Mouse (Mus musculus): ENCODE data around the gene Hmgb3.
A peak's percentile ranks its signal among the peaks of the same experiment; 100 is the strongest.
"Not testable (repeated sequence)": the region's sequence is repeated elsewhere in the genome, so short reads cannot be mapped to it uniquely, and the experiment has no call there.

Gene Hmgb3

GRCm38 (mm10) chrX:71555415-71556114 is at the start of gene Hmgb3:
Gene Hmgb3 (plus strand): TSS chrX:71555918.
- peak; percentile 75 to 78 for DNase-seq

- not testable (repeated sequence) for DNase-seq
Observed at GRCm38 (mm10) chrX:71506591-71506990, 49.1 kb upstream of the Hmgb3 start.

DNA sequence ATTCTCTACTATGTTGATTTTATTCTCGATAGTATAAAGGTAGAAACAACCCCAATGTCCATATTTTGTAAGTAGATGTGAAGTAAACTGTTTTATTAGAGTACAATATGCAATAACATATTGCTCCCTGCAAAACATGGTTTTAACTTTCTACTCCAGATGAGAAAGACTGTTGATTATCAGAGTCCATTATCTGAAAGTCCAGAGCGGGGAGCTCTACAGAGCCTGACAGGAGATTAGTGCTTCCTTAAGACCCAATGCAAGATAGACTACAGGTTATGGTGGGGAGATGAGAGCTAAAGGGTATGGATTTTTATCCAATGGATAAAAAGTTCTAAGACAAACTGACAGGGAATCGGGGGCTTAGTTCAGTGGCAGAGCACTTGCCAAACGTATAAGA is 36.5 kb upstream of the Hmgb3 start:
- no peak for DNase-seq

GRCm38 (mm10) chrX:71522889-71523288 is 32.8 kb upstream of the Hmgb3 start:
- no peak for DNase-seq

GRCm38 (mm10) chrX:71524310-71524709 is 31.4 kb upstream of the Hmgb3 start:
- DNase-seq: no peak

GRCm38 (mm10) chrX:71525593-71526299 is 30.0 kb upstream of the Hmgb3 start:
- DNase-seq: no peak

DNA sequence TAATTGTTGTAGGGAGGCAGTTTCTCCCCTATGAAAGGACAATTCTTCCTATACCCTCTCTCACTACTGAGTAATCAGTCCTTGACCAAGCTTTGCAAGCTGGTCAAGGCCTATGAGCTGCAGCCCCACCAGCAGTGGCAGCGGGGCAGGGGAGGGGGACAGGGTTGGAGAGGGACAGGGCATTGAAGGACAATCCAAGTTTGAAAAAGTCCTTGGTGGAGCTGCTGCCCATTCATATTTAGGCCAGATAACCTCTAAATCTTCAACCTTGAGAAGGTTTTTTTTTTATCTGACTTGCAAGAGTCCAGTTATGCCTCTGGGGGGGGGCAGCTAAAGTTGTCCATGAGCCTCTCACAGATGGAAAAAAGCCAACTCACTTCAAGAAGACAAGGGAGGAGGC is 28.3 kb upstream of the Hmgb3 start:
- DNase-seq: no peak

DNA sequence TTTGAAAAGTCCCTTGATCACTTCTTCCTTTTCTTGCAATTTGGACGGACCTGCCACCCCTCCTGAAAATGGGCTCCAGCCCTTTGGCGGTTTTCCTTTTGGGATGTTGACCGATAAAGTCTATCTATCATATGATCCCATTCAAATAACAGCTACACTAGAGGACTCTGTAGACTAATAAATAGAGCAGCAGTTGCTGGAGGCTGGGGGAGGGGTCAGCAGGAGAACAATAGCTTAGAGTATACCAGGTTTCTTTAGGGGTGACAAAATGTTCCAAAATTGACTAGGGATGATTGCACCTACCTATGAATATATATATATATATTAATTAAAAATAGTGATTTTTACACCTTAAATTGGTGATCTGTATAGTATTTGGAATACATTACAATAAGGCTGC is 27.6 kb upstream of the Hmgb3 start:
- no peak for DNase-seq

DNA sequence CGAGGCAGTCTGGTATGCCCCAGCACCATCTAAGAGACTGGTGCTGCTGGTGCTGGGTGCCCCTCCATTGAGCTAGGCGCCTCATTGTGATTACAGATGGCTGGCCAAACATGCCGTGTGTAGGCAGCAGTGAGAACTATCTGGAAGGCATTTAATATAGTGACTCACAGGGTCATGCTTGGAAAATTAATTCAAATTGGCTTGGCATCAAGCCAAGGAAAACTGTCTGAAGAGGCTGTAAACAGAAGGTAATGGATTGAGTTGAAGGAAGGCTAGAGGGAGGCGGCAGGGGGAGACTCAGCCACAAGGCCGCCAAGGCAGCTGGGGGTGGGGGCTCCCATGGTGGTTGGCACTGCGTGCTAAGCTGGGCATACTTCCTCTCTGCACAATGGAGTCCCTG is 27.1 kb upstream of the Hmgb3 start:
- DNase-seq: no peak

DNA sequence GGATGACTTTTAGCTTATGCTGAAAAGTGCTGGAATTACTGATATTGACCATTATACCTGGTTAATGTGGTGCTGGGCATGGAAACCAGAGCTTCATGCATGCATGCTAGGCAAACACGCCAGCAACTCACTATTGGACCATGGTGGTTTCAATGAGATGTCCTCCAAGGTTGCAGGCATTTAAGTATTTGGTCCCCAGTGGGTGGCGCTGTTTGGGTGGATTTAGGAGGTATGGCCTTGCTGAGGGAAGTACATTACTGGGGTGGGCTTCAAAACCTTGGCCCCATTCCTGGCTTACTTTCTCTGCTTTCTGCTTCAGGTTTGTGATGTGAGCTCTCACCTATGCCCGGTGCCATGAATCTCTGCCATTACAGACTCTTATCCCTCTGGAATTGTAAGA is 23.1 kb upstream of the Hmgb3 start:
- peak in 1 of 2 experiments; percentile 6 for DNase-seq

DNA sequence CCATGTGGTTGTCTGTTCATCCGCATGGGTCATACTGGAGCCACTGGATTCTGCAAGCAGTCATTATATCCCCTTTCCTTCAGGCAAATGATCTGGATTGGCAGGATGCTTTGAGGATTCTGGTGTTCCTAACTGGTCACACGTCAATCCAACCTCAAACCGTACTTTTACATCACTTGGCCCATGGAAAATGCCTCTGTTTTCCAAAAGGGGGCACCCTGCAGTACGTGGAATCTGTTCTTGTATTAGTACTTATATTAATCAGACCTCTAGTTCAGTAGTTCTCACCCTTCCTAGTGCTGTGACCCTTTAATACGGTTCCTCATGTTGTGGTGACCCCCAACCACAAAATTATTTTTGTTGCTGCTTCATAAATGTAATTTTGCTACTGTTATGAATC is 21.6 kb upstream of the Hmgb3 start:
- DNase-seq: no peak

GRCm38 (mm10) chrX:71537791-71538190 is 17.9 kb upstream of the Hmgb3 start:
- no peak for DNase-seq

DNA sequence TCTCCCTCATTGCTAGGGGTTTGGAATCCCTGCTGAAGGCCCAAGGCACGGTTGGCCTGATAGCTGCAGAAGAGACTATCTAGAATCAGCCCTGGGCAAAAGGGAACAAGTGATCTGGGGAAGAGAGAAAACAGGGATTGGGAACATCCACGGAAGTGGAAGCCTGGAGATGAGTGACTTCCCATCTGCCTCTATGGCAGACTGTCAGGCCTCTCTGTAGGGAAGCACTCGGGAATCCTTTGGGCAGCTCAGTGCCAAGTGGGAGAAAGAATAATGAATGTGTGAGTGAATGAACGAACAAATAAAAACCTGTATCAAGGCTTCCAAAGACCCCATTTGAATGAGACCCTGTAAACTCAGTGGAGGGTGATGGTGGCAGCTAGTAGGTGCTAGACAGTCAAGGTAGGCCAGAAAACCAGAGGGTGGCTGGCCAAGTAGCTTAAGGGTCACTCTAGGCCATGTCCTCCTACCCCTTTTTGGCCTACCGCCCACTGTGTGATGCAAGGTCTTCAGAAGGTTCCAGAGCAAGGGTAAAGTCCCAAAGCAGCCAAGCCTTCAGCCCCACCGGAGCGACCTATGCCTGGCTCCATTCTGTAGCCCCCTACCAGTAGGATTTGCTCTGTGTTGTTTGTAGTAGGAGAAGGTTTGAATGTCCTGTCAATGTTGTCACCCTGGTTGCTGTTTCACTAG is 14.8 kb upstream of the Hmgb3 start:
- DNase-seq: no peak

- DNase-seq: no peak
Observed at GRCm38 (mm10) chrX:71544731-71545130, 11.0 kb upstream of the Hmgb3 start.

- no peak for DNase-seq
Observed at GRCm38 (mm10) chrX:71545163-71545562, 10.6 kb upstream of the Hmgb3 start.

- DNase-seq: peak; percentile 14 to 29
Observed at GRCm38 (mm10) chrX:71556115-71556941, 610 bp downstream of the Hmgb3 start.

DNA sequence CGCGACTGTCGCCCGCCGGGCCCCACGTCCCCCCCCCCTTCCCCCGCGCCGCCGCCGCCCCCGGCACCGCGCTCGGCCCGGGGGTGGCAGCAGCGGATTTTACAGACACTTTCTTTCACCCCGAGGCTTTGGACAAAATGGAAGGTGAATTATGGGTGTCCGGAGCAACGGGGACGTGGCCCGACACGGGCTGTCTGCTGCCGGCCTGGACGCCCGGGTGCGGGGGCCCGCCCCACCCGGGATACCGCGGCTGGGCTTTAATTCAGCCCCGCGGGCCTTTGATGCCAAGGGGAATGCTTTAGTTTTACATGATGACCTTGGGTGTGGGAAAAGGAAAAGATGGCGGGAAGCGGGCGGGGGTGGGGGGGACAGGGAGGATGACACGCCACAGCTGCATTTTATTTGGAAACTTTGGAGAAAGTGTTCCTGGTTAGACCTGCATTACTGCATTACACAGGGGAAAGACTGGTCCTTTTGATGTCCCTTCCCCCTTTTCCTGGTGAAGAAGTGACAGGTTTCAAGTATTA is 1.3 kb downstream of the Hmgb3 start:
- peak; percentile 8 to 14 for DNase-seq

- DNase-seq: no peak
Observed at GRCm38 (mm10) chrX:71559336-71559735, 3.6 kb downstream of the Hmgb3 start.

GRCm38 (mm10) chrX:71560796-71561195 is 5.1 kb downstream of the Hmgb3 start:
- no peak for DNase-seq

GRCm38 (mm10) chrX:71573132-71573900 is 17.6 kb downstream of the Hmgb3 start:
- no peak for DNase-seq

DNA sequence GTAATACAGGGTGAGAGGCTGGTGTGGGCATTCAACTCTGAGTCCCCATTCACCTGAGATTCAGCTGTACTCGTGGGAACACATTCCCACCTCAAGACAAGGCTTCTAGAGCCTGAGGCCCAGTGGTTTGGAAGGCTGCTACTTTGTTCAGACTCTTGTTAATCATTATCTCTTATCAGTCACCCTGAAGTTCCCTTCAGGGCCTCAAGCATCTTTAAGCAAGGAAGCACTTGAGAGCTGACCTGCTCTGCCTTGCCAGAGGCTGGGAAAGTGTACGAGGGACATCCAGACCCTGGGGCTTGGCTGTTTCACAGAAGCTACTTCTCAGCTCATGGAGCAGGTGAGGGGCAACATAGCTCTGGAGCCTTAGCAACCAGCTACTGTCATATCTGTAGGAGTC is 19.8 kb downstream of the Hmgb3 start:
- DNase-seq: no peak

DNA sequence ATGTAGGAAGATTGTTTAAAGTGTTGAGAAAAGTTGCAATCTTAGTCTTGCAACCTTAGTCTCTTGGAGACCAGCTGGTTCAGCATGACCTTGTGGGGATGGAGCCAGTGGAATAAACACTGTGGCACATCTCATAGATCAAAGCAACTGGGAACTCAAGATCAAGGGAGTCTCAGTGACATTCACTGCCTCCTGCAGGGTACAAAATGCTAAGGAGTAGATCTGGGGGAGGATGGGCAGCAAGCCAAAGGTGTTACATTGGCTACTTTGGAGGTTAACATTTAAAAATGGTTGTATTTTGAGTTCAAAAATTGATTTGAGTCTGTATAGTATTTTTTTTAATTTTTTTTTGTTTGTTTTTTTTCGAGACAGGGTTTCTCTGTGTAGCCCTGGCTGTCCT is 33.5 kb downstream of the Hmgb3 start:
- no peak for DNase-seq
